Mouse (Mus musculus) monocyte, adult 2 months (primary cell): Measurements from ENCODE around the gene Gpc5.

Experiments used
- DNase-seq, 2 experiments: peaks; one replicate each; pipeline ENCODE4 v3.0.0; 2022; ENCODE audit warnings: low spot score in 2 of 2, low read depth in 1 of 2

Gene Gpc5

DNA sequence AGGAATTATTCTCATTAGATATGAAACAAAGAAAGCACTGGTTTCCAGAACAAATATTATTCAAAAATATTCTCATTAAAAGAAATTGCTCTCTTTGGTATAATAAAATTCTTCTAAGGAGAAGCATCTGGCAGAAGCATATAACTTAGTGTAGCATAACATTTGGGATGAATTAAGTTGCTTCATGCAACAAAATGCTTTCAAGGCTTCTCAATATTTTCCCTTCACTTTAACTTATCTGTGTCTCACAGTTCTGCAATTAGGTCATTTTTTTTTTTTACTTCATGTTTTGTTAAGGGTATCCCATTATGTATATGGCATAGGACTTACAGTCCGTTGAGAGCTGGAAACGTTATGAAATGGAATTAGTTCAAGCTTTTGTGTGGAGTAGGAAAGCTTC, 250.6 kb downstream of the Gpc5 start:
- no peak for DNase-seq

- DNase-seq, result no peak
Observed at GRCm38 (mm10) chr14:115349448-115349847, 257.4 kb downstream of the Gpc5 start.

GRCm38 (mm10) chr14:115365320-115365935, 273.4 kb downstream of the Gpc5 start:
- DNase-seq, result no peak

- no peak for DNase-seq
Observed at GRCm38 (mm10) chr14:115369611-115370167, 277.7 kb downstream of the Gpc5 start.

GRCm38 (mm10) chr14:115371131-115371530, 279.1 kb downstream of the Gpc5 start:
- DNase-seq, result no peak

- DNase-seq, result no peak
Observed at GRCm38 (mm10) chr14:115391831-115392230, 299.8 kb downstream of the Gpc5 start.

- DNase-seq, result no peak
Observed at GRCm38 (mm10) chr14:115392894-115393524, 301.0 kb downstream of the Gpc5 start.

DNA sequence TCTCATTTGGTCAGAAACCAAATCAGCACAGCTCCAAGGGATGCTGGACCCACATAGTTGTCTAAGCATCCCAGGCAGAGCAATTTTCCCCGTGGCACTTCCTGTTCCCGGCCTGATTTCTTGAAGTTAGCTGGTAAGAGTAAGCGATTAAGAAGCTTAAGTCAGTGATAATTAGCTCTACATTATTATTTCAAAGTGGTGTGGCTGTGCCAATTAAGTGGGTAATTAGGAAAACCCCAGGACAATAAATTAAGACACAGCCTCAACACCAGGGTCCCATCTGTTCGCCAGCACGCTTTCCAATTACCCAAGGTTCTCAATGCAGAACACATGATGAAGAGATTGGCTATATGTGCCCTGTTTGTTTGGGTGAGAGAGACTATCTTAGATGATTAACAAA, 314.6 kb downstream of the Gpc5 start:
- DNase-seq, result no peak

DNA sequence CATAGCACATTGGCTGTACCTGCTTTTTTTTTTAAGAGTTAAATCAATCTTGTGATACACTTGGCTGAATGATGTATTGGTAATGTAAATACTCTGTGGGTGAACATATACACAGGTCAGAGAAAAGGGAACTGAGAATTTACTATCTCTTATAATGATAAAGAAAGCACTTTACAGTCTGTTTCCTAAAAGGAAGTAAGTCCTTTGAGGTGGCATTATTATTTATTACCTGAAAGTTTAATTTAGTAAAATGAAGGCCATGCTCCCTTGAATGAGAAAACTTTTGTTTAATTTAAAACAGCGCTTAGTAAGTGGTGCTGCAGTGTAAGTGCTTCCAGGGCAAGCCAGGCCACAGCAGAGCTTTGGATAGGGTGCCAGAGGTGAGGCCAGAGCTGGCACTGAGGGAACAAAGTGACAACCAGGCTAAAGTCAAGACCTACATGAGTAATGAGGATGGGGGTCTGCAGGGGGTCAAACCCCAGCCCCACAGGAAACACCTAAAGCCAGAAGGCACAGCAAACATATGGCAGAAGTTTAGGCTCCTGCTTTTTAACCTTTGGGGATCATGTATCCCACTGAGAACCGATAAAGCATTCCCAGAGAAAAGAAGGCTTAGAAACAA, 315.4 kb downstream of the Gpc5 start:
- DNase-seq, result no peak

GRCm38 (mm10) chr14:115410881-115411280, 318.9 kb downstream of the Gpc5 start:
- no peak for DNase-seq

DNA sequence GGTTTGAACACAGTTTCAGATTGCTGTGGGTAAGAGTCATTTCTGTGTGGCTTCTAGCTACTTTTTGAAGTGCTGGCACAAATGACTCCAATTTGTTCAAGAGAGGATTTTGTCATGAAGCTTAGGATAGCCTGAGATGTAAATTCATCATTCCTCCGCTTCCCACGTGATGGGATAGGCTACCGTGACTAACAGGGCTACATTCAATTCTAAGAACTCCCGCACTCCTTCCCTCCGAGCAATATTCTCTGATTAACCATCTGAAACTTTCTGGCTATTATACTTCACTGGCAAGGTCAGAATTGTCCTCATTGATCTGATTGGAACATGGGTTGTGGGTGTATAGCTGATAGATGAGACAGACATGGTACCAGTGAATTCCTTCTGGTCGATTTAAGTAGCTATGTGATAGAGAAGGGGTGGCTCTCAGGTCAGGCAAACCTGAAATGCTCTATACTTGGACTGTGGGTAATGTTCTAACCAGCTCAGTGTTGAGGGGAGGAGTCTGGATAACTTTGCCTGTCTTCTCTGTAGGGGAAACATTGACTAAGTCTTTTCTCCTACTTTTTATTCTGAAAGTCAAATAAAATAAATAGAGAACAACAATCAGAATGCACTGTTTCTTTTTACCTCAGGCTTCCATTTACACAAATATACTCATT, 319.6 kb downstream of the Gpc5 start:
- DNase-seq, result no peak

DNA sequence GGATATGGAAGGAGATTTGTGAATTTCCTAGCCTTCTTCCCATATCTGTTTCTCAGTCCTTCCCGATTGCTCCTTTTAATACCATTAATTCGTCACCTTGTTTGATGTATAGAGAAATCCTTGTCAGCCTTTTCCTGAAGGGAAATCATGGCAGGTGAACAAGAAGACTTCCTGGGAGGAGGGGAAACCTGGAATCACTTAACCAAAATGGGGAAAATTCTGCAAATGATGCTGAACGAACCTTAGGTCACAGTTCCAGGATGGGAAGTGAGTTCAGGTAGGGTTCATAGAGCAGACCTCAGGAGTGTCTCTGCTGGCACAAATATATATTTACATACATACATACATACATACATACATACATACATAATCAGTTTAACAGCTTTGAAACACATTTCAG, 320.8 kb downstream of the Gpc5 start:
- DNase-seq, result no peak

GRCm38 (mm10) chr14:115413429-115413828, 321.4 kb downstream of the Gpc5 start:
- DNase-seq, result no peak

DNA sequence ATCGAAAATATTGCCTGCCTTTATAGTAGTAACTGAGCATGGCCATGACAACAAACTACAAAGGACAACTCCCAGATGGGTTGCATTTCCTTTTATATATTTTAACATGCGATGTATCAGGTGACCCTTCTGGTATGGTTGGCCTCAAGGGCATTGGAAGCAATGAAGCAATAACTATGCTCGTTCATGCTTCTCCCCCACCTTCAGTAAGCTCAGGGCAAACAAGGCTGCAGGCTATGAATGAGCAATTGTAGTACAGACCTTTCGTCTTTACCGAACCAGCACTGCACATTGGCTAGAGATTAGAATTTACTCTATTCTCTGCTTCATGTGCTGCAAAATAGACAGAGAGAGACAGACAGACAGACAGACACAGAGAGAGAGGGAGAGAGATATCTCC, 322.5 kb downstream of the Gpc5 start:
- DNase-seq, result no peak

- no peak for DNase-seq
Observed at GRCm38 (mm10) chr14:115431967-115432366, 340.0 kb downstream of the Gpc5 start.

DNA sequence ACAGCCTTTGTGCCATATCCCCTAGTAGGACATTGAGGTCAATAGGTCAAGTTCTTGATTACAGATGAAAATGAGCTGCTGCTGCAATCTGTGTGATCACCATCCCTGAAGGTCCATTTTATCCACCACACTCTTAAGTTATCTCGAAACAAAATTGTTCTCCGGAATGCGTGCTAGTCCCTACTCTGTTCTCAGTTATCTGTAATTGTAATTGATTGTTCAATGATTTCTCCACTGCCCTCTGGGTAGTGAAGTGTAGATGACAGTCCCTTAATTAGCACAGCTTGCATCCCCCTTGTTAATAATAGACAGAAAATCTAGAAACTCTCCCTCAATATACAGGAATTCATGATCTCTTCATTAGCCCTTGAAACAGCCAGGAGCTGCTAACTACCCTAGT, 340.4 kb downstream of the Gpc5 start:
- DNase-seq, result no peak

DNA sequence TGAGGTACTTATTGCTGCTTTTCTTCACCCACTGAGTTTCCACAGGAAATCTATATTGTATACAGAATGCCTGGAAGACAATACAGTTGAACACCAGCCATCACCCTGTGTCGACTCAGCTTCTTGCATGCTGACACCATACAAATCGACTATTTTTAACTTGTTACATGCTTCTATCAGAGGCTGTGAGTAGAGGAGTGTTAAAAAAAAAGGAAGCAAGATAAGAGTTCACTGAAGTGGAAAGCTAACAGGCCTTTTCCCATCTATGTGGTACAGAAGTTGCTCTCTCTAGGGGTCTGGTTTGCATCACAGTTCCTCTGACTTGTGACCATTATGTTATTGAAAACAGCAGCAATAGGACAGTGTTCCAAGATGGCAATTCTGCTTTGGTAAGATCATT, 344.6 kb downstream of the Gpc5 start:
- DNase-seq, result no peak

- no peak for DNase-seq
Observed at GRCm38 (mm10) chr14:115444789-115445770, 353.1 kb downstream of the Gpc5 start.

- no peak for DNase-seq
Observed at GRCm38 (mm10) chr14:115450938-115451337, 358.9 kb downstream of the Gpc5 start.

DNA sequence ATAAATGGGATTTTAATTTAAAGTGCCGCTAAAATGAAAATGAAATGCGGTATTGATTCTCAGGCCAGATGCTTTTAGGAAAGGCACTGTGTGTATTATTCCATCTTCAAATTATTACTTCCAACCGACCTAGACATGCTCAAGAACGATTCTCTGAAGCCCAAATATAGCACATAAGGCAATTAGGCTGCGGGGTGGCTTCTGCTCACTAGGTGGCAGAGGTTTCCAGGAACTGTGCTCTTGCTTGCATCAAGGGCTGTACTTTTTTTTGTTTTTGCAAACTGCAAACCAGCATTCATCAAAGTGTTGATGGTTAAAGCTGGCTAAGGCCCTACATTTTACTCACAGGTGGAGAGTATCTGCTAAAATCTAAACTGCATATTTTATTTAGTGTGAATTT, 375.9 kb downstream of the Gpc5 start:
- no peak for DNase-seq

DNA sequence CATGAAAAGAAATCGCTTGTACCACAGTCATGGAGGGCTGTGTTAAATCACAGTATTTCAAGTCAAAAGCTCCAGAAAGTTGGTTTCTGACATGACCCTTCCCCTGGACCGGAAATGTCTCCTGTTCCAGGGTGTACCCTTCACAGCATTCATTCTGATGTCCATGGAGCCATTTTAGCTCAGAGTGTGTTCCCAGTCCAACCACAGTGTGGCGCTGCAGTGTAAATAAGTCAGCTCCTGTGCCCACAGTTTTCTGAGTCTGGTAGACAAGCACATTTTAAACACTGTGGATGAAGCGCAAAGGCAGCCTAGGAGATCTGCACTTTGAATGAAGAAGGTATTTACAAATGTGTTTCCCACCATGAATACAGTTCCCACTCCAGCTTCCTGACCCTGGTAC, 383.2 kb downstream of the Gpc5 start:
- DNase-seq, result no peak
